In genomic region chr19:36477684-36478083, GRCm38 (mm10) we compare ENCODE assay signal across 11 mouse cellular contexts.
DNase-seq lines count a peak whose midpoint lies in the region; ATAC-seq lines count a peak whose summit lies in the region.
"Had no signal": no experiment of that assay in that cellular context is flagged by ENCODE, and none has a peak within 500 bp of the region (broad histone marks: within the 10 kb centered on the region; RNA-seq: fewer than 3 reads in every experiment).

No protein-coding gene starts in this region.

- H3K27ac ChIP-seq in heart, embryonic 12.5 days (ENCODE audit: poor library complexity, severe bottlenecking) = no peak overlapping the region
- H3K27ac ChIP-seq in embryonic facial prominence, embryonic 15.5 days (replicated peaks) = no peak overlapping the region
- H3K27ac ChIP-seq: hindbrain, embryonic 13.5 days had no signal

- H3K36me3 ChIP-seq in heart, embryonic 12.5 days = no peaks in the 10 kb centered on the region
- H3K36me3 ChIP-seq in megakaryocyte, embryonic 14.5 days (replicated peaks; ENCODE audit: low read length) = no peaks in the 10 kb centered on the region
- no peaks in the 10 kb centered on the region for H3K36me3 ChIP-seq in embryonic facial prominence, embryonic 15.5 days
- H3K36me3 ChIP-seq: hindbrain, embryonic 13.5 days had no signal

- peak overlapping the region; percentile 47 for H3K4me2 ChIP-seq in heart, embryonic 12.5 days
- H3K4me2 ChIP-seq in embryonic facial prominence, embryonic 15.5 days (replicated peaks) = peak overlapping the region; percentile 8; the same call in 1 of the 2 replicates
- H3K4me2 ChIP-seq: hindbrain, embryonic 13.5 days had no signal

- 51% methylated on average over 5 of the region's 5 CpGs for WGBS in heart, embryonic 12.5 days
- WGBS in embryonic facial prominence, embryonic 15.5 days = 63% methylated on average over 5 of the region's 5 CpGs

- peaks cover 7% of the 10 kb centered on the region; the same call in 1 of the 2 replicates for H3K4me1 ChIP-seq in heart, embryonic 12.5 days (replicated peaks)
- H3K4me1 ChIP-seq in megakaryocyte, embryonic 14.5 days = peaks cover 8% of the 10 kb centered on the region
- no peaks in the 10 kb centered on the region for H3K4me1 ChIP-seq in embryonic facial prominence, embryonic 15.5 days
- H3K4me1 ChIP-seq: hindbrain, embryonic 13.5 days had no signal

- H3K9ac ChIP-seq in heart, embryonic 12.5 days = no peak overlapping the region
- H3K9ac ChIP-seq in embryonic facial prominence, embryonic 15.5 days = no peak overlapping the region
- H3K9ac ChIP-seq: hindbrain, embryonic 13.5 days had no signal

- no peak for DNase-seq in heart, adult 11 months
- DNase-seq in thymus, postnatal 4 days = peak; percentile 63
- no peak for DNase-seq in urinary bladder, adult 18-20 months (ENCODE audit: low spot score in 2 of 2)
- DNase-seq in right cerebral cortex, postnatal 14 days = no peak
- DNase-seq: cerebellum, postnatal 36 days; kidney, postnatal 36 days had no signal

- H3K27me3 ChIP-seq in heart, embryonic 12.5 days (replicated peaks) = no peaks in the 10 kb centered on the region
- H3K27me3 ChIP-seq in megakaryocyte, embryonic 14.5 days (replicated peaks) = no peaks in the 10 kb centered on the region
- H3K27me3 ChIP-seq in embryonic facial prominence, embryonic 15.5 days = no peaks in the 10 kb centered on the region
- H3K27me3 ChIP-seq: hindbrain, embryonic 13.5 days had no signal

- H3K4me3 ChIP-seq in heart, embryonic 12.5 days = no peak overlapping the region
- peak overlapping the region; percentile 38 for H3K4me3 ChIP-seq in megakaryocyte, embryonic 14.5 days (replicated peaks)
- no peak overlapping the region for H3K4me3 ChIP-seq in embryonic facial prominence, embryonic 15.5 days (replicated peaks)
- H3K4me3 ChIP-seq: hindbrain, embryonic 13.5 days had no signal

- no peaks in the 10 kb centered on the region for H3K9me3 ChIP-seq in heart, embryonic 12.5 days (replicated peaks)
- no peaks in the 10 kb centered on the region for H3K9me3 ChIP-seq in megakaryocyte, embryonic 14.5 days
- H3K9me3 ChIP-seq in embryonic facial prominence, embryonic 15.5 days (replicated peaks) = no peaks in the 10 kb centered on the region
- H3K9me3 ChIP-seq: hindbrain, embryonic 13.5 days had no signal

- no peak for ATAC-seq in heart, embryonic 12.5 days (ENCODE audit: insufficient number of reproducible peaks, low FRiP score)
- no peak for ATAC-seq in megakaryocyte, adult 5-6 weeks (ENCODE audit: poor library complexity, severe bottlenecking)
- no peak for ATAC-seq in embryonic facial prominence, embryonic 15.5 days (ENCODE audit: insufficient number of reproducible peaks, low FRiP score, low TSS enrichment, low read depth)
